Mouse (Mus musculus) limb, embryonic 12.5 days (tissue): Measurements from ENCODE around the gene Hist1h2bj. TPM values are rescaled to one million over a fixed set of nuclear protein-coding genes. Genes with fewer than 3 reads are reported as not detected.

Experiments
- ATAC-seq: fragments of 200-750 bp; cut with Nextera tagmentation; 2 replicates; pipeline ENCODE4 v1.8.0; 2017; ENCODE audit warnings: low read depth, moderate TSS enrichment; ENCODE audit not compliant: insufficient number of reproducible peaks, insufficient read depth, low FRiP score, low TSS enrichment
- H3K27ac ChIP-seq: fragments of 300-500 bp; sonication (generic); 2 replicates; pipeline ENCODE4 v1.5.1; 2016; ENCODE audit warnings: mild to moderate bottlenecking, moderate library complexity
- H3K27me3 ChIP-seq: fragments of 300-500 bp; sonication (generic); 2 replicates; pipeline ENCODE4 v1.6.1; 2016; ENCODE audit warnings: mild to moderate bottlenecking, moderate library complexity
- H3K36me3 ChIP-seq: fragments of 300-500 bp; sonication (generic); 2 replicates; pipeline ENCODE4 v1.6.1; 2016; ENCODE audit warnings: mild to moderate bottlenecking, moderate library complexity
- H3K4me1 ChIP-seq: fragments of 300-500 bp; sonication (generic); replicated peaks from 2 replicates; pipeline ENCODE4 v1.6.1; 2016
- H3K4me2 ChIP-seq: fragments of 300-500 bp; sonication (generic); 2 replicates; pipeline ENCODE4 v1.6.1; 2016; ENCODE audit warnings: mild to moderate bottlenecking, moderate library complexity
- H3K4me3 ChIP-seq: fragments of 300-500 bp; sonication (generic); replicated peaks from 2 replicates; pipeline ENCODE4 v1.5.1; 2016; ENCODE audit warnings: mild to moderate bottlenecking
- H3K9ac ChIP-seq: fragments of 300-500 bp; sonication (generic); replicated peaks from 2 replicates; pipeline ENCODE4 v1.6.1; 2016; ENCODE audit warnings: mild to moderate bottlenecking, moderate library complexity
- H3K9me3 ChIP-seq: fragments of 300-500 bp; sonication (generic); 2 replicates; pipeline ENCODE4 v1.6.1; 2016; ENCODE audit warnings: mild to moderate bottlenecking, moderate library complexity
- WGBS: fragments of 180-500 bp; shearing (Covaris S2); methylation state at CpG from one replicate; pipeline ENCODE4 v1.1.7; 2016; 5-methylcytosine and 5-hydroxymethylcytosine counted together
- polyA plus RNA-seq: library from polyadenylated mRNA; unstranded; fragments of >200 nt; fragmentation: Nextera tagmentation; extraction: Ambion mirVana; gene quantifications from 2 replicates; pipeline ENCODE4 v1.2.1, GENCODE M21; 2016

The Hist1h2bj gene
- polyA plus RNA-seq, 1 experiment from 2014 or later = 28.8 TPM

GRCm38 (mm10) chr13:22015479-22016450 lies 27.2 kb upstream of the Hist1h2bj start:
- ATAC-seq = peak; percentile 80; the same call in 1 of the 2 replicates
- H3K4me3 ChIP-seq = no peak overlapping the region

GRCm38 (mm10) chr13:22019934-22020835 lies 22.8 kb upstream of the Hist1h2bj start:
- no peak for ATAC-seq
- Histone ChIP-seq H3K4me1 (peaks cover 7% of the 10 kb centered on the region; the same call in 1 of the 2 replicates), H3K9ac (no peak overlapping the region), H3K27ac (no peak overlapping the region), H3K27me3 (peaks cover 44% of the 10 kb centered on the region), H3K9me3 (no peaks in the 10 kb centered on the region), H3K4me2 (peak overlapping the region; percentile 64), H3K4me3 (peak overlapping the region; percentile 42), H3K36me3 (no peaks in the 10 kb centered on the region)
- WGBS = under 1% methylated on average over 44 of the region's 44 CpGs

More at GRCm38 (mm10) chr13:22015479-22016450, 27.2 kb upstream of the Hist1h2bj start:
- Histone ChIP-seq H3K4me1 (peaks cover 7% of the 10 kb centered on the region; the same call in 1 of the 2 replicates), H3K9ac (no peak overlapping the region), H3K9me3 (no peaks in the 10 kb centered on the region), H3K27me3 (peaks cover 79% of the 10 kb centered on the region), H3K27ac (no peak overlapping the region), H3K36me3 (no peaks in the 10 kb centered on the region), H3K4me2 (no peak overlapping the region)
- WGBS = 16% methylated on average over 27 of the region's 27 CpGs

GRCm38 (mm10) chr13:22020901-22021339 lies 22.1 kb upstream of the Hist1h2bj start:
- H3K4me3 ChIP-seq = peak overlapping the region; percentile 42
- peaks cover 7% of the 10 kb centered on the region; the same call in 1 of the 2 replicates for H3K4me1 ChIP-seq
- no peaks in the 10 kb centered on the region for H3K9me3 ChIP-seq
- under 1% methylated on average over 8 of the region's 8 CpGs for WGBS
- peak overlapping the region; percentile 64 for H3K4me2 ChIP-seq
- peaks cover 37% of the 10 kb centered on the region for H3K27me3 ChIP-seq
- no peak overlapping the region for H3K27ac ChIP-seq
- no peak for ATAC-seq
- H3K36me3 ChIP-seq = no peaks in the 10 kb centered on the region
- no peak overlapping the region for H3K9ac ChIP-seq

- Histone ChIP-seq H3K9ac (peak overlapping the region; percentile 28; the same call in 1 of the 2 replicates), H3K36me3 (no peaks in the 10 kb centered on the region), H3K4me2 (peak overlapping the region; percentile 64), H3K4me3 (peak overlapping the region; percentile 42), H3K9me3 (no peaks in the 10 kb centered on the region), H3K27ac (no peak overlapping the region), H3K27me3 (peaks cover 32% of the 10 kb centered on the region), H3K4me1 (peaks cover 7% of the 10 kb centered on the region; the same call in 1 of the 2 replicates)
- no peak for ATAC-seq
- WGBS = under 1% methylated on average over 11 of the region's 11 CpGs
These were observed 21.4 kb upstream of the Hist1h2bj start for GRCm38 (mm10) chr13:22021581-22021980.

GRCm38 (mm10) chr13:22022241-22022640 lies 20.8 kb upstream of the Hist1h2bj start:
- ATAC-seq = 0 out of 2 replicates have a peak, but pooled peaks have one; percentile 26
- peaks cover 31% of the 10 kb centered on the region for H3K27me3 ChIP-seq
- H3K4me1 ChIP-seq = peaks cover 7% of the 10 kb centered on the region; the same call in 1 of the 2 replicates
- under 1% methylated on average over 9 of the region's 9 CpGs for WGBS
- no peaks in the 10 kb centered on the region for H3K36me3 ChIP-seq
- H3K4me2 ChIP-seq = peak overlapping the region; percentile 64
- peak overlapping the region; percentile 28; the same call in 1 of the 2 replicates for H3K9ac ChIP-seq
- no peak overlapping the region for H3K27ac ChIP-seq
- peak overlapping the region; percentile 42 for H3K4me3 ChIP-seq
- no peaks in the 10 kb centered on the region for H3K9me3 ChIP-seq

GRCm38 (mm10) chr13:22026058-22027031 lies 16.7 kb upstream of the Hist1h2bj start:
- 2% methylated on average over 35 of the region's 35 CpGs for WGBS
- Histone ChIP-seq H3K9me3 (no peaks in the 10 kb centered on the region), H3K36me3 (no peaks in the 10 kb centered on the region), H3K9ac (peak overlapping the region; percentile 47; the same call in 1 of the 2 replicates), H3K4me3 (peak overlapping the region; percentile 48), H3K27ac (no peak overlapping the region), H3K4me1 (no peaks in the 10 kb centered on the region), H3K27me3 (no peaks in the 10 kb centered on the region), H3K4me2 (peak overlapping the region; percentile 63)
- ATAC-seq = no peak

GRCm38 (mm10) chr13:22028673-22029460 lies 14.1 kb upstream of the Hist1h2bj start:
- Histone ChIP-seq H3K27me3 (no peaks in the 10 kb centered on the region), H3K9ac (peak overlapping the region; percentile 63), H3K36me3 (no peaks in the 10 kb centered on the region), H3K4me2 (peak overlapping the region; percentile 60), H3K27ac (peak overlapping the region; percentile 86), H3K4me3 (peak overlapping the region; percentile 47), H3K4me1 (peaks cover 2% of the 10 kb centered on the region; the same call in 1 of the 2 replicates), H3K9me3 (no peaks in the 10 kb centered on the region)
- WGBS = under 1% methylated on average over 40 of the region's 40 CpGs
- peak; percentile 71 for ATAC-seq

- no peaks in the 10 kb centered on the region for H3K36me3 ChIP-seq
- 37% methylated on average over 8 of the region's 8 CpGs for WGBS
- ATAC-seq = no peak
- no peak overlapping the region for H3K4me3 ChIP-seq
- no peak overlapping the region for H3K9ac ChIP-seq
- peaks cover 12% of the 10 kb centered on the region for H3K4me1 ChIP-seq
- no peaks in the 10 kb centered on the region for H3K27me3 ChIP-seq
- H3K4me2 ChIP-seq = 0 out of 2 replicates have a peak overlapping the region, but pooled peaks have one; percentile 60
- no peaks in the 10 kb centered on the region for H3K9me3 ChIP-seq
- no peak overlapping the region for H3K27ac ChIP-seq
These were observed 13.1 kb upstream of the Hist1h2bj start for GRCm38 (mm10) chr13:22029928-22030327.

- H3K4me1 ChIP-seq = peaks cover 13% of the 10 kb centered on the region
- H3K27ac ChIP-seq = no peak overlapping the region
- ATAC-seq = no peak
- H3K4me2 ChIP-seq = no peak overlapping the region; the same call in 1 of the 2 replicates
- no peak overlapping the region for H3K4me3 ChIP-seq
- no peaks in the 10 kb centered on the region for H3K27me3 ChIP-seq
- H3K36me3 ChIP-seq = no peaks in the 10 kb centered on the region
- H3K9ac ChIP-seq = no peak overlapping the region
- no peaks in the 10 kb centered on the region for H3K9me3 ChIP-seq
- WGBS = 13% methylated on average over 4 of the region's 4 CpGs
These were observed 12.5 kb upstream of the Hist1h2bj start for GRCm38 (mm10) chr13:22030493-22030892.
